Comparison of ENCODE assay signal across 9 mouse cellular contexts in genomic region chr17:31877650-31878141, GRCm38 (mm10). TPM values are rescaled to one million over a fixed set of nuclear protein-coding genes. Genes with fewer than 3 reads are reported as not detected.
A peak's percentile ranks its signal among the peaks of the same experiment; 100 is the strongest.
DNase-seq lines count a peak whose midpoint lies in the region; ATAC-seq and TF ChIP-seq lines count a peak whose summit lies in the region.
"Had no signal": no experiment of that assay in that cellular context is flagged by ENCODE, and none has a peak within 500 bp of the region (broad histone marks: within the 10 kb centered on the region; RNA-seq: fewer than 3 reads in every experiment).

No protein-coding gene starts in this region.

- intact Hi-C loops in left cerebral cortex, postnatal 4 days (cut with DNase I): no loop called here

- no peak overlapping the region for H3K4me2 ChIP-seq in forebrain, embryonic 15.5 days (replicated peaks)
- H3K4me2 ChIP-seq: limb, embryonic 13.5 days had no signal

- no peak for TF ChIP-seq CTCF in brain, embryonic 14.5 days (IDR thresholded peaks at IDR 0.05; ENCODE audit: borderline replicate concordance, extremely low read depth, insufficient read depth, insufficient read length)

- no peak for TF ChIP-seq POLR2A in brain, embryonic 14.5 days (IDR thresholded peaks at IDR 0.05; ENCODE audit: borderline replicate concordance, extremely low read depth, insufficient read depth, insufficient read length, poor library complexity, severe bottlenecking)

- H3K4me3 ChIP-seq in forebrain, embryonic 15.5 days: no peak overlapping the region
- H3K4me3 ChIP-seq: limb, embryonic 13.5 days had no signal

- no peaks in the 10 kb centered on the region for H3K36me3 ChIP-seq in forebrain, embryonic 15.5 days
- H3K36me3 ChIP-seq: limb, embryonic 13.5 days had no signal

- ATAC-seq in forebrain, embryonic 15.5 days (replicated peaks): no peak

- H3K27me3 ChIP-seq in forebrain, embryonic 15.5 days: no peaks in the 10 kb centered on the region
- H3K27me3 ChIP-seq: limb, embryonic 13.5 days had no signal

- DNase-seq in left cerebral cortex, adult 11 months (ENCODE audit: low spot score): peak; percentile 35
- DNase-seq in left cerebral cortex, postnatal 4 days: no peak
- peak; percentile 42 for DNase-seq in brain, embryonic 14.5 days (ENCODE audit: low read depth)
- peak; percentile 44 to 82 for DNase-seq in left cerebral cortex, adult 8-10 months (ENCODE audit: low spot score in 2 of 2)
- peak; percentile 3 for DNase-seq in urinary bladder, postnatal 14 days (ENCODE audit: low spot score)
- DNase-seq in retina, embryonic 14.5 days (ENCODE audit: low spot score): no peak
- no peak for DNase-seq in c-Kit-positive CD71-positive TER-119-positive erythroid progenitor cells, embryonic 14.5 days (ENCODE audit: low spot score)

- H3K27ac ChIP-seq in forebrain, embryonic 15.5 days (replicated peaks): peak overlapping the region; percentile 13; the same call in 1 of the 2 replicates
- H3K27ac ChIP-seq: limb, embryonic 13.5 days had no signal

- H3K4me1 ChIP-seq in forebrain, embryonic 15.5 days: peaks cover 10% of the 10 kb centered on the region

- H3K9me3 ChIP-seq in forebrain, embryonic 15.5 days: no peaks in the 10 kb centered on the region
- H3K9me3 ChIP-seq: limb, embryonic 13.5 days had no signal

- WGBS in forebrain, embryonic 15.5 days: 52% methylated on average over 14 of the region's 14 CpGs

- H3K9ac ChIP-seq in forebrain, embryonic 15.5 days (replicated peaks): no peak overlapping the region
- H3K9ac ChIP-seq: limb, embryonic 13.5 days had no signal

RNA-seq across cellular contexts. Expression of gene Sik1, which starts 22.1 kb away (rescaled TPM):
- 10 to 100 TPM; 34.7 to 39.7 TPM for total RNA-seq in left cerebral cortex, postnatal 4 days (2021)
- polyA plus RNA-seq in brain, embryonic 14.5 days (2012; rRNA removed): 21.2 and 29.9 TPM in 2 replicates
- 17.3 and 24.5 TPM in 2 replicates for polyA plus RNA-seq in forebrain, embryonic 15.5 days (2015; fragmentation: Nextera tagmentation; extraction: Ambion mirVana)
- 10 to 100 TPM; 14.3 to 21.7 (median 18.2) TPM for total RNA-seq in left cerebral cortex, adult 8-10 months (2022)

Comparison
In these comparisons a context has a peak if more than half of its experiments do, and no peak if none do; other contexts are left out.
1. DNase-seq: peak in left cerebral cortex, adult 11 months (single experiment), brain, embryonic 14.5 days (single experiment), left cerebral cortex, adult 8-10 months (2 of 2) and urinary bladder, postnatal 14 days (single experiment); none in left cerebral cortex, postnatal 4 days (single experiment), retina, embryonic 14.5 days (single experiment) and c-Kit-positive CD71-positive TER-119-positive erythroid progenitor cells, embryonic 14.5 days (single experiment).